Mouse (Mus musculus) liver, adult 2 months (tissue): Measurements from ENCODE around the gene Smg9. TPM values are rescaled to one million over a fixed set of nuclear protein-coding genes. Genes with fewer than 3 reads are reported as not detected.

Source experiments
- DNase-seq: peaks from one replicate; pipeline ENCODE4 v3.0.0-alpha.2; 2011; ENCODE audit warnings: low read depth, low spot score; ENCODE audit errors: extremely low read depth
- H3K27ac ChIP-seq: fragments of 200-500 bp; replicated peaks from 2 replicates; pipeline ENCODE4 v1.5.1; 2012; ENCODE audit warnings: low read depth, mild to moderate bottlenecking, control low read depth, inconsistent platforms, low read length; ENCODE audit not compliant: insufficient read depth
- H3K27me3 ChIP-seq: fragments of 200-500 bp; 2 replicates; pipeline ENCODE4 v1.6.1; 2012; ENCODE audit warnings: mild to moderate bottlenecking, moderate library complexity, low read length, inconsistent platforms; ENCODE audit not compliant: control insufficient read depth, insufficient read depth
- H3K36me3 ChIP-seq: fragments of 200-500 bp; 2 replicates; pipeline ENCODE4 v1.6.1; 2012; ENCODE audit warnings: low read length, inconsistent platforms; ENCODE audit not compliant: control insufficient read depth, insufficient read depth
- H3K4me1 ChIP-seq: fragments of 200-500 bp; 2 replicates; pipeline ENCODE4 v1.6.1; 2011; ENCODE audit warnings: low read length; ENCODE audit not compliant: control insufficient read depth, insufficient read depth
- H3K4me3 ChIP-seq: fragments of 200-500 bp; 2 replicates; pipeline ENCODE4 v1.5.1; 2011; ENCODE audit warnings: low read depth, mild to moderate bottlenecking, control low read depth, low read length, moderate library complexity; ENCODE audit not compliant: insufficient read depth
- H3K79me2 ChIP-seq: fragments of 200-500 bp; 2 replicates; pipeline ENCODE4 v1.6.1; 2012; ENCODE audit warnings: inconsistent platforms, mild to moderate bottlenecking, low read length, moderate library complexity; ENCODE audit not compliant: control insufficient read depth, insufficient read depth
- H3K9ac ChIP-seq: fragments of 200-500 bp; 2 replicates; pipeline ENCODE4 v1.6.1; 2012; ENCODE audit warnings: low read depth, mild to moderate bottlenecking, control low read depth, inconsistent platforms, low read length
- CTCF ChIP-seq: fragments of 200-500 bp; IDR thresholded peaks from 2 replicates; pipeline ENCODE4 v1.5.1; 2011; ENCODE audit warnings: low read depth, low read length, control low read depth
- POLR2A ChIP-seq: fragments of 200-500 bp; IDR thresholded peaks from 2 replicates; pipeline ENCODE4 v1.6.1; 2011; ENCODE audit warnings: low read length, control low read depth; ENCODE audit not compliant: insufficient read depth; ENCODE audit errors: extremely low read depth
- WGBS: fragments of 180-500 bp; shearing (Covaris S2); methylation state at CpG from one replicate; pipeline ENCODE4 v1.1.7; 2018; 5-methylcytosine and 5-hydroxymethylcytosine counted together
- polyA plus RNA-seq: library from polyadenylated mRNA; depleted of rRNA; stranded (reverse); fragments of >200 nt; gene quantifications from 2 replicates; pipeline ENCODE4 v1.2.3, GENCODE M21; 2012; rRNA removed
- total RNA-seq: library from RNA; depleted of rRNA; stranded (reverse); fragments of >200 nt; gene quantifications from 2 replicates; pipeline ENCODE4 v1.2.3, GENCODE M21; 2014; rRNA removed

Smg9 gene
- total and polyA plus RNA-seq, 2 experiments, result 3.7 to 17.8 TPM

DNA sequence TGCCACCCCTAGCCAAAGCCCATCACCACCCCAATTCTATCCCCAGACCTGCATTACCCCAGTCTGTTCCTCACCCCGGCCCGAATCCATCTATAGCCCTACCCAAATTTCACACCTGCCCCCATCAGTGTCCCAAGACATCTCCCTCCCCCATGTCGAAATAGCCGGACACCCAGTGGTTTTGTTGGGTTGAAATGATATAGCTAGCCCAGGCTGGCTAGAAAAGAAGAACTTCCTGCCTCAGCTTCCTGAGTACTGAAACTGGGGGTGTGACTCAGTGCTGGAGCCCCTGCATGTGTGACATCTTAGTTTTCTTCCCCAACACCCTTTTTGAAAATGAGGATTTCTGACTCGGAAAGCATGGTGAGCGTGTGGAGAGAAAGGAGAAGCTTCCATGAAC, 67.4 kb downstream of the Smg9 start:
- no peak overlapping the region for H3K4me3 ChIP-seq
- H3K9ac ChIP-seq, result no peak overlapping the region
- DNase-seq, result no peak
- no peaks in the 10 kb centered on the region for H3K36me3 ChIP-seq
- TF ChIP-seq POLR2A (no peak), CTCF (no peak)
- H3K27me3 ChIP-seq, result no peaks in the 10 kb centered on the region
- no peaks in the 10 kb centered on the region for H3K79me2 ChIP-seq
- H3K4me1 ChIP-seq, result no peaks in the 10 kb centered on the region
- H3K27ac ChIP-seq, result no peak overlapping the region
- WGBS, result 90% methylated on average over 6 of the region's 6 CpGs

DNA sequence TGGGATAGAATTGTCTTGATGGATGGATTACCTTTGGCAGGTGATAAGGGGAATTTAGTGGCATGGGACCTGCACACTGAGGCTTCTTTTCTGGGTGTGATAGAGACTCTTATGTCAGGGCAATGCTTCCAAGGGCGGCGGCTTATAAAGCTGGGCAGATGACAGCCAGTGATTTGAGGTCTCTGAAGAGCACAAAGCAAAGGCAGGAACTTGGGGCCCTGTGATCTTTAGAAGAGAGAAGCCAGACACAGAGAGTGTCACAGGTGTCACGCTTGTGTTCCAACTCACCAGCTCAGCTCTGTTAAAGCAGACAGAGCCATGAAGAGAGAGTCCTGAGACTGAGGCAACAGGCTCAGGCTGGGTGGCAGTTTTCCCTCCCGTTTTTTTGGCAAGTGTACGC, 68.5 kb downstream of the Smg9 start:
- Histone ChIP-seq H3K27me3 (no peaks in the 10 kb centered on the region), H3K27ac (no peak overlapping the region), H3K4me1 (no peaks in the 10 kb centered on the region), H3K79me2 (no peaks in the 10 kb centered on the region), H3K9ac (no peak overlapping the region), H3K36me3 (no peaks in the 10 kb centered on the region), H3K4me3 (no peak overlapping the region)
- no peak for DNase-seq
- TF ChIP-seq CTCF (no peak), POLR2A (no peak)
- 86% methylated on average over 5 of the region's 5 CpGs for WGBS

DNA sequence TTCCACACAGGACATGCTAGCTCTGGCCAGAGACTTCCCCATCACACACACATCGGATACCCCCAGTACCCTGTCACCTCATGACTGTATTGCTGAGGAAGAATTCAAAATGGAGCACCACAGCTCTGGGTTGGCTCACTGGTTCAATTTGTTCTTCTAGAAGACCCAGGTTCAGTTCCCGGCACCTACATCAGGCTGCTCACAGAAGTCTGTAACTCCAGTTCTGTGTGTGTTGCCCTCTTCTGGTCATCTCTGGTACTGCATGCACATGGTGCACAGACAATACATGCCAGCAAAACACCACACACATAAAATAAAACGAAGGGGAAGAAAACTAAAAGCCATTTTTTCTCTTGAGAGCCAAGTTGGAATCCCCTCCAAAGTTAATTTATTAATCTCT, 69.7 kb downstream of the Smg9 start:
- Histone ChIP-seq H3K4me1 (peaks cover under 1% of the 10 kb centered on the region; the same call in 1 of the 2 replicates), H3K9ac (no peak overlapping the region), H3K27me3 (no peaks in the 10 kb centered on the region), H3K4me3 (no peak overlapping the region), H3K79me2 (no peaks in the 10 kb centered on the region), H3K36me3 (no peaks in the 10 kb centered on the region), H3K27ac (no peak overlapping the region)
- DNase-seq, result no peak
- TF ChIP-seq CTCF (peak; percentile 46; the same call in 1 of the 2 replicates), POLR2A (no peak)
- WGBS, result 91% methylated on average over 3 of the region's 3 CpGs

DNA sequence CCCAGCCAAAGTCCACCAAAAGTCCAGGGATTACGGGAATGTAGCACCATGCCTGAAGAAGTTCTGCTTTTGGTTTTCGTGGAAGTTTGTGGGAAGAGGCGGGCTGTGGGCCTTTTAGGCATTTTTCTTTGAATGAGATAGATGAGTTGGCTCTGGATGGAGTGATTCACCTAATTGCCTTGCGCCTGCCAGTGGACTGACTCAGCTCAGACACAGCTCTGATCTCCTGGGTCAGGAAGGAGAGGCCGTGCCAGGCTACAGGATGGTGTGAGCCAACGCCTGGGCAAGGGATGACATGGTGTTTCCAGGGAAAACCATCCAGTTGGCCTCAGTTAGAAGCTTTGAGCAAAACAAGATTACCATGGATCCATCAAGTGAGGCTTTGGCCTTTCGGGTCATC, 70.9 kb downstream of the Smg9 start:
- TF ChIP-seq POLR2A, result no peak
- no peak for TF ChIP-seq CTCF
- H3K4me1 ChIP-seq, result peaks cover 6% of the 10 kb centered on the region
- no peak overlapping the region for H3K4me3 ChIP-seq
- no peak overlapping the region for H3K27ac ChIP-seq
- WGBS, result 79% methylated on average over 7 of the region's 7 CpGs
- no peaks in the 10 kb centered on the region for H3K36me3 ChIP-seq
- no peaks in the 10 kb centered on the region for H3K79me2 ChIP-seq
- no peak overlapping the region for H3K9ac ChIP-seq
- no peak for DNase-seq
- H3K27me3 ChIP-seq, result no peaks in the 10 kb centered on the region

Other genes with a start within 250 kb of the Smg9 start
- 0.34 and 0.37 TPM in 2 replicates for gene Zfp114, start 224.6 kb upstream of the Smg9 start, total RNA-seq
- gene Zfp114, start 224.6 kb upstream of the Smg9 start, polyA plus RNA-seq, result 0.06 and 0.29 TPM in 2 replicates
- gene Zfp111, start 188.2 kb upstream of the Smg9 start, total RNA-seq, result 2.5 and 2.7 TPM in 2 replicates
- 0.69 and 0.87 TPM in 2 replicates for gene Zfp111, start 188.2 kb upstream of the Smg9 start, polyA plus RNA-seq
- 3.1 and 3.6 TPM in 2 replicates for gene Zfp109, start 162.1 kb upstream of the Smg9 start, total RNA-seq
- 0.98 and 1.3 TPM in 2 replicates for gene Zfp109, start 162.1 kb upstream of the Smg9 start, polyA plus RNA-seq
- gene Zfp108, start 144.8 kb upstream of the Smg9 start, total RNA-seq, result 2.4 and 2.7 TPM in 2 replicates
- gene Zfp108, start 144.8 kb upstream of the Smg9 start, polyA plus RNA-seq, result 0.38 and 0.61 TPM in 2 replicates
- 2.9 and 3.6 TPM in 2 replicates for gene Zfp93, start 129.2 kb upstream of the Smg9 start, total RNA-seq
- gene Zfp93, start 129.2 kb upstream of the Smg9 start, polyA plus RNA-seq, result 1.3 TPM in 2 replicates
- gene Zfp61, start 98.4 kb upstream of the Smg9 start, total RNA-seq, result 0.94 and 1.8 TPM in 2 replicates
- gene Zfp61, start 98.4 kb upstream of the Smg9 start, polyA plus RNA-seq, result 0.48 and 0.50 TPM in 2 replicates
- 2.4 and 2.8 TPM in 2 replicates for gene Zfp94, start 83.0 kb upstream of the Smg9 start, total RNA-seq
- gene Zfp94, start 83.0 kb upstream of the Smg9 start, polyA plus RNA-seq, result 2.6 and 3.3 TPM in 2 replicates
- gene Tescl, start 65.7 kb upstream of the Smg9 start, total RNA-seq, result not detected in 2 replicates
- gene Tescl, start 65.7 kb upstream of the Smg9 start, polyA plus RNA-seq, result not detected in 2 replicates
- gene Lypd5, start 50.4 kb upstream of the Smg9 start, total RNA-seq, result not detected in 2 replicates
- gene Lypd5, start 50.4 kb upstream of the Smg9 start, polyA plus RNA-seq, result not detected in 2 replicates
- gene Kcnn4, start 29.4 kb upstream of the Smg9 start, total RNA-seq, result 0.20 and 0.83 TPM in 2 replicates
- 0.55 and 0.66 TPM in 2 replicates for gene Kcnn4, start 29.4 kb upstream of the Smg9 start, polyA plus RNA-seq
- gene Irgc1, start 52.7 kb downstream of the Smg9 start, total RNA-seq, result not detected in 2 replicates
- 0.20 TPM in 1 of 2 replicates, not detected in the other for gene Irgc1, start 52.7 kb downstream of the Smg9 start, polyA plus RNA-seq
- gene Plaur, start 62.9 kb downstream of the Smg9 start, total RNA-seq, result 0.18 and 1.1 TPM in 2 replicates
- gene Plaur, start 62.9 kb downstream of the Smg9 start, polyA plus RNA-seq, result 0.22 and 0.97 TPM in 2 replicates
- gene Cadm4, start 82.4 kb downstream of the Smg9 start, total RNA-seq, result 2.1 and 3.5 TPM in 2 replicates
- 5.3 and 6.5 TPM in 2 replicates for gene Cadm4, start 82.4 kb downstream of the Smg9 start, polyA plus RNA-seq
- 1.4 TPM in 2 replicates for gene Zfp428, start 107.4 kb downstream of the Smg9 start, total RNA-seq
- gene Zfp428, start 107.4 kb downstream of the Smg9 start, polyA plus RNA-seq, result 2.3 and 3.3 TPM in 2 replicates
- not detected in 2 replicates for gene AC161166.1, start 112.8 kb downstream of the Smg9 start, total RNA-seq
- not detected in 2 replicates for gene AC161166.1, start 112.8 kb downstream of the Smg9 start, polyA plus RNA-seq
- gene Irgq, start 131.1 kb downstream of the Smg9 start, total RNA-seq, result 3.0 and 4.8 TPM in 2 replicates
- 12.5 and 14.0 TPM in 2 replicates for gene Irgq, start 131.1 kb downstream of the Smg9 start, polyA plus RNA-seq
- gene Pinlyp, start 146.5 kb downstream of the Smg9 start, total RNA-seq, result not detected in 2 replicates
- not detected in 2 replicates for gene Pinlyp, start 146.5 kb downstream of the Smg9 start, polyA plus RNA-seq
- 4.8 and 7.4 TPM in 2 replicates for gene Xrcc1, start 146.7 kb downstream of the Smg9 start, total RNA-seq
- 12.6 and 17.1 TPM in 2 replicates for gene Xrcc1, start 146.7 kb downstream of the Smg9 start, polyA plus RNA-seq
- 71.1 and 91.4 TPM in 2 replicates for gene Ethe1, start 187.9 kb downstream of the Smg9 start, total RNA-seq
- 227 and 244 TPM in 2 replicates for gene Ethe1, start 187.9 kb downstream of the Smg9 start, polyA plus RNA-seq
- gene Zfp575, start 188.0 kb downstream of the Smg9 start, total RNA-seq, result not detected in 2 replicates
- 0.02 TPM in 1 of 2 replicates, not detected in the other for gene Zfp575, start 188.0 kb downstream of the Smg9 start, polyA plus RNA-seq
- 1.4 and 1.5 TPM in 2 replicates for gene Phldb3, start 211.1 kb downstream of the Smg9 start, total RNA-seq
- 3.4 and 3.5 TPM in 2 replicates for gene Phldb3, start 211.1 kb downstream of the Smg9 start, polyA plus RNA-seq
- gene Lypd3, start 236.9 kb downstream of the Smg9 start, total RNA-seq, result not detected in 2 replicates
- not detected in 2 replicates for gene Lypd3, start 236.9 kb downstream of the Smg9 start, polyA plus RNA-seq